Mouse (Mus musculus) spleen, postnatal 4 days (tissue): Measurements from ENCODE around the gene Mrvi1.

Source experiments
- DNase-seq, 2 experiments: peaks; one replicate each; pipeline ENCODE4 v3.0.0; 2022; ENCODE audit warnings: low spot score in 2 of 2

Gene Mrvi1

DNA sequence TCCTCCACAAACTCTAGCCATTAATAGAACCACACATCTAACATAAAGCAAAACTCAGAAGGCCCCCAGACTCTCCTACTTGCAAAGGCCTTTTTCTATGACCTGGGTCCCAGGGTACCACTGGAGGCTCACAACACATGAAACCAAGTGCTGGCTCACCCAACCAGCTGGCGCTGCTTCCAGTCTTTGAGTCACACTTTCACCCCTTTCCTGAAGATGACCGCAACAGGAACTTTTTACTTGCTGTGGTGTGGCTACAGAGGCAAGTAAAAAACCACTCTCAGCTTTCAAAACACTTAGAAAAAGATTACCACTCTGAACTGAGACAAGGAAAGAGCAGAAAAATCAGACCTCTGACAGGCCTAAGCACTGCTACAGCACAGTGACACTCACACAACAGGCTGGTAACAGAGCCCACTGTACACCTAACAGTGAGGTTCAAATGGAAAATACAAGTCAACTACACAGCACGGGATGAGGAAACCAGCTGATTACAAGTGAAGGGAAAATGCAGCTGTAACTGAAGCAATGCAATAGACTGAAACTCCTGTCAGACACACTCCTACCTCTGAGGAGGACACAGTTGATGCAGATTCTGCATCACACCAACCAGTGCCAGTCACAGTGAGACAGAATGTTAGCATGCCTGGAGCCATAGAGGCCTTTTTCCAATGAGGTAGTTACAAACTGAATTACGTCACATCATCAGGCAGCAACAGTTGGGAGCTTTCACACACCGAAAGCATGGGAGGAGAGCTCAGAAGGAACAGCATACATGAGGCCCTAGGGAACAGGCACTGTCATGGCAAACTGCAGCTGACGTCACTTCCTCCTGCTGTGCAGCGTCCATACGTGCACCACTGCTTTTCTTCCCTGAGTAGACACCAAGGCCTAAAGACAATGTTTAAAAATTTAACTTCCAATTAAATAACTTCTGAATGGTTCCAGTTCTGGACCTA, 158.0 kb downstream of the Mrvi1 start:
- DNase-seq = no peak

DNA sequence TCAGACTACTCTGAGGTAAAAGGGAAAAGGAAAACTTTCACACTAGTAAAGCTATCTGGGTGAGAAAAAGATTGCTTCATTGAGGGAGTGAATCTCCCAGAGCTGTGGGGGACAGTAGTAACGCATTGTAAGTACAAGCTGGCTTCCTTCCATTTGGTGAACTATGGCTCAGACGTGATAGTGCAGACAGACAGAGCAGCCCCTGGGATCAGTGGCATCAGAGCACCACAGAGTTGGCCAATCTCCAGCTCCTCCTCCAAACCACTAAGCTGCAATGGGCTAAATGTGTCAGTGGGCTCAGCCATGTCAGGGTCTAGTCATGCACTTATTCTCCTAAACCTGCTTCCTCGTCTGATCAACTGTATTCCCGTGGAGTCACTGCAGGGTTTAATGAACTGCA, 158.7 kb downstream of the Mrvi1 start:
- DNase-seq = no peak

DNA sequence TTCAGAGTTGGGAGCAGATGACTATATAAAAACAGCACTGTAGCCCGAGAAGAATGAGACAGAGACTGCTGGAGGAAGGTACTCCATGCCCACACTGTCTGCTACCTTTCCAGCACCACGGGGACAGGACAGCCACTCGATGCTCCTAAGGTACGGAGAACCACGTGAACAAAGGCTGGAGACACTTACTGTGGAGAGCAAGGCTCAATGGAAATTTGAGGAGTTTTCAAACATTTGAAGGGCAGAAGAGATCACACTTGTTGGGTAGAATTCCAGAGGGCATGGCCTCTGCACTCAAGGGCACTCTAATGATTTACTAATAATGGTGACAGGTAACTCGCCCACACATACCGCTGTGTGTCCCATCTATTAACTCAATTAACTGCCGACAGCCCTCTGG, 159.2 kb downstream of the Mrvi1 start:
- DNase-seq = no peak

DNA sequence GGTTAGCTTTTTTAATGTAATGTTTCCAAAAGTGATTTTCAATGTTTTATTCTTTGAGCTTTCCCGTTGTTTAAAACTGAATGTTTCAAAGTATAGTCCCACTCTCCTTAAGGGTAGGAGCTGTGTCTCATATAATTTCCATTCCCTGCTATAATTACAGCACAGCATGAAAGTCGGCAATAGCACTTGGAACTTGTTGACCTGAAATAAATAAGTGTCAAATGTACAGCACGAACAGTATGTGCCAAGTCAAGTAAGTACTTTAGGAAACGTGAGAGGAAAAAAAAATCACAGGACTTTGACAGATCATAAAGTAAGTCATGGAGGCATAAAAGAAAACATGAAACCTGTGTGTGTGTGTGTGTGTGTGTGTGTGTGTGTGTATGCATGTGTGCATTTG, 160.2 kb downstream of the Mrvi1 start:
- no peak for DNase-seq

DNA sequence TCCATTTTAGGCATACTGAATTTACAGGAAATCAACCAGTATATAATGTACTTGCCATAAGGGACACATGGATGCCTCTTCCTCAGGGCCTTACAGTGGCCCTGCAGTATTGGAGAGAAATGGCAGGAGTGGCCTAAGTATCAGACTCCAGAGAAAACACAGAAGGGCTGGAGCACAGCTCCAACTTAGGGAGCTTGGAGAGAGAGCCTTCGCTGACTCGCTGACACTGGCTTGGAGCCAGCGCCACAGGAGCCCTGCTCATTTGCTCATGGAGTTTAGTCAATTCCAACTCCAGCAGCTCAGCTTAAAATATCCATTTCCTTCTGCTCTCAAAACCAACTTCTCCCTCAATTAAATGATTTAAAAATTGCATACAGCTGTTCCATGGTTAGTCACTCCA, 160.6 kb downstream of the Mrvi1 start:
- no peak for DNase-seq

- DNase-seq = no peak
Measured at GRCm38 (mm10) chr7:110821068-110821467, 161.2 kb downstream of the Mrvi1 start.

GRCm38 (mm10) chr7:110818787-110819350, 163.4 kb downstream of the Mrvi1 start:
- DNase-seq = no peak
